Mouse (Mus musculus): ENCODE data around the gene Ak1.
A peak's percentile ranks its signal among the peaks of the same experiment; 100 is the strongest.

Gene Ak1

DNA sequence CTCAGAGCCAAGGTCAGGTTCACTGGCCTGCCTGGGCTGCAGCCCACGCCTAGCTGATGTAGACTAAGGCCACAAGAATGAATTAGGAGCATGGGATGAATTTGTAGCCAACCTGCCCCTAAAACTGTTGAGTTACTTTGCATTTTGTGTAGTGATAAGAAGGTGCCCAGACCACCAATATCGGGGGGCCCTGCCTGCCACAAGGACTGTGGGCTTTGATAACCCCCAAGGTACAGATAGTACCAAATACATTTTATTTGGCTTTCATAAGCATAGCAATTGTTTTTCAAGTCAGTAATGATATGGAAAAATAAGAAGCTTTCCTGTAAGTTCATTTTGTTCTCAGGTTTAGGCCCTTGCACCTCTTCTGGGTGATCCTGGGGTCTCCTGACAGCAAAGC lies 37.3 kb downstream of the Ak1 start:
- DNase-seq, result no peak

DNA sequence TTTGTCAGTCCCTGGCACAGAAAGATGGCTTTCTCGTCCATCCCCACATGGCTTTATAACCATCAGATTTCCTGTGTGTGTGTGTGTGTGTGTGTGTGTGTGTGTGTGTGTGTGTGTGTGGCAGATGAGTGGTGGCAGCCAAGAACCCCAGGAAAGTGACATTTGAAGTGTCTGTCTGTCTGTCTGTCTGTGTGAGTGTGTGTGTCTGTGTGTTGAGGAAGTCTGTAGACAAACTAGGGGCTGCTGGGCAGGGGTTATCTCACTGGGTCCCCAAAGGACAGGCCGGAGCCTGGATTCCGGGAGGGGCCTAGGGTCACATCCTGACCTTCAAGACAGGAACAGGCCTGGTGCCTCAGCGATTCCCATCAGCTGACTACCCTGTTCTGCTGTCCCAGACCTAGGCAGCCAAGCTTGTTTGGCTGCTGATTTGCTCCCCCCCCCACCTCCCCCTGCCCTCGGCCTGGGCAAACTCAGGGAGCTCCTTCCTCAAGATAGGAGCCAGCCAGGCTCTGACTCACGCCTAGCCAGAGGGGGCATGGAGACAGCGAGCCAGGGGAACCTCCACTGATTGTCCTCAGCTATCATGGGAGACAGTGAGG lies 40.0 kb downstream of the Ak1 start:
- no peak for DNase-seq

- DNase-seq, result no peak
Measured at GRCm38 (mm10) chr2:32662291-32662690, 40.7 kb downstream of the Ak1 start.

DNA sequence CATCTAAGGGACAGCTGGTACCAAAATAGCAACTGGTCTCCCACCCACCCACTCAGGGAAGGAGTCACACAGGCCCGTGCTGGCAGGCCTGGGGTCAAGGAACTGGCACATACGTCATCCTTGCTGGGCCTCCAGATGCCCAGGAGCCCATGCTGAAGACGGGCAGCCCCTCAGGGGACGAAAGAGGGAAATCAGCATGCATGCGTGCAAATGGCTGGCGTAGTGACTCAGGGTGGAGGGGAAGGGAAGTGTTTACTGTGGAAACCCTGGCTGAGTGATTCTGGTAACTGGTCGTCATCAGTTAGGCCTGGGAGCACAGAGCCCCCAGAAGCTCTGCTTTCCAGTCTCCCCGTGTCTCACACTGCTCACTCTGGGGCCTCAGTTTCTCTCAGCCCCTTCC lies 43.8 kb downstream of the Ak1 start:
- DNase-seq, result no peak

GRCm38 (mm10) chr2:32665853-32666252 lies 44.3 kb downstream of the Ak1 start:
- no peak for DNase-seq

DNA sequence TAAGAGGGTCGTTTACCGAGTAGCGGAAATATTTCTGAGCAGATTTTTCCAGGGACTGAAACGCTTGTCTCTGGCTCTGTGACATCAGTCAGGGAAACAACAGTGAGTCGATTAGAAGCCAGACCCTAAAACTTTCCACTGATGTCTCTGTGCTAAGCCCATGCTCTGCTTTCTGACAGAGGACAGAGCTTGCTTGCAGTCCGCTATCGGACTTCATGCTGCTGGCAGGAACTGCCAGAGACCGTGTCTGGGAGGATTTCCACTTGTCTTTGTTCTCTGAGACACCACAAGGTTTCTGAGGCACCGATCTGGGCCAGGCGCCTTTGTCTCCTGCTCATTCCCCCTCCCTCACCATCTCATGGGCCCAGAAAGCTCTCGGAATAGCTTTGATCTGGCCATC lies 46.2 kb downstream of the Ak1 start:
- DNase-seq, result no peak

DNA sequence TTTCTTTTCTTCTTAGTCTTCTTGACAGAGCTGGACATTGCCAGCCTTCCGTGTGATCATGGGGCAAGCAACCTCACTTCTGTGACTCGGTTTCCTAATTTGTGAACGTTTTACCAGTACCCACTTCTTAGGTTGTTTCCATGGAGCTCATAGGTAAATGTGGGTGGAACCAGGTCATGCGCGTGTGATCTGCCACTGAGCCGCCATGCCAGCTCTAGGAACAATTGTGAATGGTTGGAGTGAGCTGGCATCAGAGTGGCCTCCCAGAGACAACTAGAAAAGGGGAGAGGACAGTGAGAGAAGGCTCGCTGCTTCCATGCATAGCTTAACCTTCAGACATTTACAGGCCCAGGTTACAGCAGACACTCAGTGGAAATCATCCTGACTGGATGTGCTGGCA lies 46.6 kb downstream of the Ak1 start:
- no peak for DNase-seq

DNA sequence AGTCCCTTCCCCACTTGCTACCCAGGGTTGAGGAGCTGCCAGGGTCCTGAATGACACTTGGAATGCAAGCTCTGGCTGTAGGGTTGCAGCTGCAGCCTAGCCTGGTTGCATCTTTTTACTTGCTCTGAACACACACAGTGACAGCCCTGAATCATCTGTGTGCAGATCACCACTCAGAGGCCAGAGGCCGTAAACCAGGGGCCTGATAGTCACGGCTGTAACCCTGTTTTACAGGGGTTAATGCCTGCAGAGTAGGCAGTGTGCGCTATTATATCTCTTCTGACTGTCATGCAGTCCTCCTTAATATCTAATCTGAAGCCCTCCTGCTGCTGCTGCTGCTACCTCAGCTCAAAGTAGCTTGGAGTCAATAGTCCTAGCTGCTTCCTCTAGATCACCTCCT lies 48.3 kb downstream of the Ak1 start:
- DNase-seq, result no peak

DNA sequence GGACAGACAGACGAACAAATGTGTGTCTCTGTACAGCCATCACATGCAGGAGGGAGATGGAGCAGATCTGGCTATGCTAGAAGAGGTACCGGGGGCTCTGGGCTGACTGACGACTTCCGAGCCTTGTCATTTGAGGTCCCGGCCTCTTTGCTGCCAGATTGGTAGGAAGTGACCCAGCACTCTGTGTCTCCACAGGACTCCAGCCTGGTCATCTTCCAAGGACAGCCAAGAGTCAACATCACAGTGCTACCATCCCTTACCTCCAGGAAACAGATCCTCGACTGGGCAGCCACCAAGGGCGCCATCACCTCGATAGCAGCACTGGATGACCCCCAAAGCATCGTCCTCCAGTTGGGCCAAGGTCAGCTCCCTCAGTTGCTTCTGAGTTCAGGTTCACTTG lies 49.6 kb downstream of the Ak1 start:
- no peak for DNase-seq

GRCm38 (mm10) chr2:32671907-32672595 lies 50.5 kb downstream of the Ak1 start:
- DNase-seq, result no peak

DNA sequence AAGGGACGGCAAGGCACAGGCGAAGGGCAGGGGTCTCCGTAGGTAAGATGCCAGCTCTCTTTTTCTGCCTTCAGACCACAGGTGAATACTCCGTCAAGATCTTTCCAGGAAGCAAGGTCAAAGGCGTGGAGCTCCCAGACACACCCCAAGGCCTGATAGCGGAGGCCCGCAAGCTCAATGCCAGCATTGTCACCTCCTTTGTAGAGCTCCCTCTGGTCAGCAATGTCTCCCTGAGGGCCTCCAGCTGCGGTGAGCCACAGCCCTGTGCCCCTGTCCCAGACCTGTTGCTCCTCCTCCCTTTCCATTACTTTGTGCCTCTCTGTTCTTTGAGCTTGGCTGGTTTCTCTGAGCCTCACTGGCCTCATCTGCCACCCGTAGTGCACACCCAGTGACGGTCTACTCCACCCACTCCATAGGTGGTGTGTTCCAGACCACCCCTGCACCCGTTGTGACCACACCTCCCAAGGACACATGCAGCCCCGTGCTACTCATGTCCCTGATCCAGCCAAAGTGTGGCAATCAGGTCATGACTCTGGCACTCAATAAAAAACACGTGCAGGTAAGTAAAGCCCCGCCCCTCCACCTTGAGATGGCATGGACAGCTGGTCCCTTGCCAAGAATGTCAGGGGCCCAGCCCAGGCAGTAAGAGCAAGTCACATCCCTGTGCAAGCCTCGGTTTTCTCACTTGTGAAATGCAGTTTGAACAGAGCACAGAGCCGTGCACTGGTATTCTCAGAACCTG lies 51.8 kb downstream of the Ak1 start:
- no peak for DNase-seq

DNA sequence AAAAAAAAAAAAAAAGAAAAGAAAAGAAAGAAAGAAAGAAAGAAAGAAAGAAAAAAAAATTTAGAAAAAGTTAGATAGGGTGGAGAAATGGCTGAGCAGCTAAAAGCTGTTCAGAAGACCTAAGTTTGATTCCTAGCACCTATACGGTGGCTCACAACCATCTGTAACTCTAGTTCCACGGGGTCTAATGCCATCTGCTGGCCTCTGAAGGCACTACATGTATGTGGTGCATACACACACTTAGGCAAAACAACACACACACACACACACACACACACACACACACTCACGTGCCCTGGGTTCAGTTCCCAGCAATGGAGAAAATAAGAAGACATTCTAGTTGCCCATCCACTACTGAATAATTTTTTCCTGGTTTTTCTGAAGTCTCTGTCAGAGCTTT lies 55.3 kb downstream of the Ak1 start:
- DNase-seq, result no peak

- DNase-seq, result no peak
Measured at GRCm38 (mm10) chr2:32677683-32678082, 56.1 kb downstream of the Ak1 start.

GRCm38 (mm10) chr2:32680051-32680451 lies 58.5 kb downstream of the Ak1 start:
- peak; percentile 59 for DNase-seq

GRCm38 (mm10) chr2:32680961-32681650 lies 59.5 kb downstream of the Ak1 start:
- DNase-seq, result no peak

GRCm38 (mm10) chr2:32681754-32682153 lies 60.2 kb downstream of the Ak1 start:
- no peak for DNase-seq

DNA sequence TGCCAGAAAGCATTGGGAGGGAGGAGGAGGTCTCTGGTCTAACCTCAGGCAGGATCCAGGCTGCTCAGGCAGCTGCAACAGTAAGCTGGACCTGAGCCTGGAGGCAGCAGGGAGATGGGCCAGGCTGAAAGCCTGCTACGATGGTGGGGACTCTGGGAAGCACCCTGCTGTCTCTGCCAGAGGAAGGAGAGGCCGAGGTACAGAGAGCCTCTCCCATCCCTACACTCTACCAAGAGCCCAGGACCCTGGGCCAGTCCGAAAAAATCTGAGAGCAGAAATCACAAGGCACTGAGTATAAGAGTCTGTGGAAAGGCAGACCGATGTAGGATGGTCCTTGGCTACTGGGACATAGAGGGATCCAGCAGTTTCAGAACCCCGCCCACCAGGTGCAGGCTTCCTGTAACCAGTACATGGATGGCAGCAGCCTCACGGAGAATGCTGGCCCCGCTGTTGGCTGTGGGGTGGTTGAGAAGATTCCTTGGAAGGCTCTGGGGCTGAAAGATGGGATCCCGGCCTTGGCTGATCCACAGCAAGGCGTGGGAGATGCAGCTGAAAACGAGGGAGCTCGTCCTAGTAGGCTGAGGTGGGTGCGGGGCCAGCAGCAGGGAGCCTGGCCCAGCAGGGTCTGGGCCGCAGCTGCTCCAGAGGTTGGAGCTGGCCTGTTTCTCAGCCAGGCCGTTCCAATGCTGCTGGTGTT lies 61.3 kb downstream of the Ak1 start:
- no peak for DNase-seq

- no peak for DNase-seq
Measured at GRCm38 (mm10) chr2:32683701-32684100, 62.1 kb downstream of the Ak1 start.

Measured in right cerebral cortex, postnatal 25 days (tissue).